Mouse (Mus musculus) brown adipose tissue, adult 24 weeks (tissue): ENCODE measurements around the gene Acadl. TPM values are rescaled to one million over a fixed set of nuclear protein-coding genes. Genes with fewer than 3 reads are reported as not detected.
A peak's percentile ranks its signal among the peaks of the same experiment; 100 is the strongest.

ENCODE experiments used
- H3K27ac ChIP-seq: fragments of 200-500 bp; replicated peaks from 2 replicates; pipeline ENCODE4 v1.5.1; 2012; ENCODE audit warnings: low read depth, mild to moderate bottlenecking, low read length
- H3K4me1 ChIP-seq: fragments of 200-500 bp; 2 replicates; pipeline ENCODE4 v1.6.1; 2012; ENCODE audit warnings: low read length, mixed read lengths; ENCODE audit not compliant: control insufficient read depth, insufficient read depth, insufficient read length
- H3K4me3 ChIP-seq: fragments of 200-500 bp; 2 replicates; pipeline ENCODE4 v1.5.1; 2012; ENCODE audit warnings: low read depth, mild to moderate bottlenecking, low read length, moderate library complexity; ENCODE audit not compliant: insufficient read depth
- polyA plus RNA-seq: library from polyadenylated mRNA; stranded (reverse); fragments of >200 nt; gene quantifications from 2 replicates; pipeline ENCODE4 v1.2.4, GENCODE M21; 2012; ENCODE audit not compliant: missing spikeins, insufficient read depth, insufficient read length

Acadl gene
- polyA plus RNA-seq, 1 experiment = 2,156 TPM

- Histone ChIP-seq H3K4me3 (peak overlapping the region; percentile 92), H3K4me1 (peaks cover 6% of the 10 kb centered on the region), H3K27ac (peak overlapping the region; percentile 98)
Observed at GRCm38 (mm10) chr1:66861764-66862672, 1.1 kb downstream of the Acadl start.

GRCm38 (mm10) chr1:66847506-66847905, 15.6 kb downstream of the Acadl start:
- H3K4me3 ChIP-seq = no peak overlapping the region
- no peak overlapping the region for H3K27ac ChIP-seq
- 0 out of 2 replicates have a peak, but pooled peaks cover 3% of the 10 kb centered on the region for H3K4me1 ChIP-seq

- Histone ChIP-seq H3K4me1 (no peaks in the 10 kb centered on the region), H3K27ac (no peak overlapping the region)
Observed at GRCm38 (mm10) chr1:66845690-66846318, 17.3 kb downstream of the Acadl start.

GRCm38 (mm10) chr1:66841938-66842337, 21.1 kb downstream of the Acadl start:
- no peaks in the 10 kb centered on the region for H3K4me1 ChIP-seq
- H3K27ac ChIP-seq = no peak overlapping the region
- no peak overlapping the region for H3K4me3 ChIP-seq

More at GRCm38 (mm10) chr1:66845690-66846318, 17.3 kb downstream of the Acadl start:
- H3K4me3 ChIP-seq = no peak overlapping the region

- no peaks in the 10 kb centered on the region for H3K4me1 ChIP-seq
- no peak overlapping the region for H3K27ac ChIP-seq
- H3K4me3 ChIP-seq = no peak overlapping the region
Observed at GRCm38 (mm10) chr1:66841510-66841909, 21.6 kb downstream of the Acadl start.

- H3K4me3 ChIP-seq = no peak overlapping the region
- H3K27ac ChIP-seq = peak overlapping the region; percentile 58
- H3K4me1 ChIP-seq = no peaks in the 10 kb centered on the region
Observed at GRCm38 (mm10) chr1:66839755-66840438, 23.2 kb downstream of the Acadl start.

GRCm38 (mm10) chr1:66839135-66839534, 23.9 kb downstream of the Acadl start:
- no peak overlapping the region for H3K27ac ChIP-seq

GRCm38 (mm10) chr1:66838184-66839042, 24.7 kb downstream of the Acadl start:
- Histone ChIP-seq H3K4me1 (no peaks in the 10 kb centered on the region), H3K4me3 (no peak overlapping the region), H3K27ac (no peak overlapping the region)

More at GRCm38 (mm10) chr1:66839135-66839534, 23.9 kb downstream of the Acadl start:
- Histone ChIP-seq H3K4me3 (no peak overlapping the region), H3K4me1 (no peaks in the 10 kb centered on the region)

- H3K27ac ChIP-seq = no peak overlapping the region
- H3K4me1 ChIP-seq = no peaks in the 10 kb centered on the region
- no peak overlapping the region for H3K4me3 ChIP-seq
Observed at GRCm38 (mm10) chr1:66837207-66837606, 25.9 kb downstream of the Acadl start.

- no peaks in the 10 kb centered on the region for H3K4me1 ChIP-seq
- H3K4me3 ChIP-seq = no peak overlapping the region
- no peak overlapping the region for H3K27ac ChIP-seq
Observed at GRCm38 (mm10) chr1:66832636-66833165, 30.4 kb downstream of the Acadl start.

GRCm38 (mm10) chr1:66831824-66832600, 31.1 kb downstream of the Acadl start:
- Histone ChIP-seq H3K27ac (no peak overlapping the region), H3K4me1 (no peaks in the 10 kb centered on the region), H3K4me3 (no peak overlapping the region)

- H3K4me1 ChIP-seq = no peaks in the 10 kb centered on the region
- H3K27ac ChIP-seq = no peak overlapping the region
Observed at GRCm38 (mm10) chr1:66829400-66830080, 33.5 kb downstream of the Acadl start.

GRCm38 (mm10) chr1:66821966-66822365, 41.1 kb downstream of the Acadl start:
- Histone ChIP-seq H3K4me3 (no peak overlapping the region), H3K27ac (no peak overlapping the region), H3K4me1 (no peaks in the 10 kb centered on the region)

More at GRCm38 (mm10) chr1:66829400-66830080, 33.5 kb downstream of the Acadl start:
- H3K4me3 ChIP-seq = no peak overlapping the region
